Mouse (Mus musculus) bone marrow macrophage, adult 2 months (primary cell): Measurements from ENCODE around the gene Gm45015.

Source experiments
- CTCF ChIP-seq: IDR thresholded peaks from 2 replicates; pipeline ENCODE4 v1.5.1; 2012; ENCODE audit warnings: low read depth, mild to moderate bottlenecking, low read length, moderate library complexity
- POLR2A ChIP-seq: IDR thresholded peaks from 2 replicates; pipeline ENCODE4 v1.6.1; 2012; ENCODE audit warnings: mild to moderate bottlenecking, low read depth, low read length, borderline replicate concordance

DNA sequence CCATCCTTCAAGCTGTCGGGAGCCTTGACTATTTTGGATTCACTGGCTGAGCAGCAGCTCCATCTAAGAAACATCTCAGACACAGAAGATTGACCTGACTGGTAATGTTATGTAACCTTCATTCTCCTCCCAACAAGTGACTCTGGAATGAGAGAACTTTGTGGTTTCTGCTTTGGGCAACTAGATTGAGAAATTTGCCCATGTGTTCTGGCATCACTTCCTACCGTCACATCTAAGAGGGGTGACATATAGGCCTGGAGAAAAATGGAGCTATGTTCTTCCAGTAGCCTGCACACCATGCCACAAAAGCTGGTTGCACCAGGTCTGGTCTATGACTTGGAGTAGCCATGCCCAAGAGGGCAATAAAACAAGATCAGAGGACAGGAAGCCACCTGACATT is 19.5 kb upstream of the Gm45015 start:
- no peak for TF ChIP-seq CTCF
- no peak for TF ChIP-seq POLR2A
